Mouse (Mus musculus) spleen, adult 2 months (tissue): Measurements from ENCODE around the gene Castor1.

ENCODE experiments used
- CTCF ChIP-seq: fragments of 200-500 bp; IDR thresholded peaks from 2 replicates; pipeline ENCODE4 v1.5.1; 2011; ENCODE audit warnings: mild to moderate bottlenecking, inconsistent platforms; ENCODE audit not compliant: insufficient read depth, insufficient read length, insufficient replicate concordance; ENCODE audit errors: extremely low read depth
- POLR2A ChIP-seq: fragments of 200-500 bp; IDR thresholded peaks from 2 replicates; pipeline ENCODE4 v1.6.1; 2011; ENCODE audit warnings: low read depth, low read length, inconsistent platforms

DNA sequence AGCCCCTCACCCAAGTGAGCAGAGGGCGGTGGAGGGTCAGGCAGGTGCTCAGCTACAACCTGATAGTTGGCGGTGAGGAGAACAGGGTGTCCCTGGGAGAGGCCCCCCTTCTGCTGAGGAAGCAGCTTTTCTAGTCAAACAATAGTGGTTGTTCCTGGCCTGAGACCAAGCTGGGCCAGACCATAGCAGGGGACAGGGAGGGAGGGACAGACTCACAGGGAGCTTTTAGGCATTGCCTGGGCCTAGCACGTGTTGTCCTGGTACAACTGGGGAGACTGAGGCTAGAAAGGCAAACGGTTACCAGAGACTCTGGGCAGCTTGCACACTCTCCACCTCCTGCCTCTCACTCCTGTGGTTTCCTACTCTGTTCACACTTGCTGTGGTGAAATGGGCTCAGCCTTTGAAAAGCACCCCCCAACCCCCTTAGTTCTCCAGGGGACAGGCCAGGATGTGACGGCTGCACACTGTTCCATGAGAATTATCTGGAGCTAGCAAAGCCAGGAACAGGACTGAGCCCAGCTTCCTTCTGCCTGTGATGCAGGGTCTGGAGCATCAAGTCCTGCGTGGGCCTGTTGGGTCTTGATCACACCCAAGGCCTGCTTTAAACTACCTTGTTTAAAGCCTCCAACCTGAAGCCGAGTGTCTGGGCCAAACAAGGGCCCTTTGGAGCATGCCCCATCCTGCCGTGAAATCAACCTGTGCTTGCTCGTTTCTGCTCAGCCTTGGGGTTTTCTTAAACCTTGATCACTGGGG lies 1.6 kb upstream of the Castor1 start:
- TF ChIP-seq CTCF (no peak), POLR2A (no peak)
